In genomic region chr13:37481514-37481913, GRCm38 (mm10) we compare ENCODE assay signal across 13 mouse cellular contexts.
DNase-seq lines count a peak whose midpoint lies in the region; ATAC-seq and TF ChIP-seq lines count a peak whose summit lies in the region.
"Had no signal": no experiment of that assay in that cellular context is flagged by ENCODE, and none has a peak within 500 bp of the region (broad histone marks: within the 10 kb centered on the region; RNA-seq: fewer than 3 reads in every experiment).

No protein-coding gene starts in this region.

- H3K9ac ChIP-seq in kidney, embryonic 14.5 days (ENCODE audit: low read depth, low read length): no peak overlapping the region
- H3K9ac ChIP-seq in stomach, embryonic 15.5 days: no peak overlapping the region
- no peak overlapping the region for H3K9ac ChIP-seq in hindbrain, embryonic 11.5 days (ENCODE audit: low read depth, low read length)
- H3K9ac ChIP-seq: limb, embryonic 13.5 days had no signal

- no peak for TF ChIP-seq CTCF in gastrocnemius, adult 2 months (IDR thresholded peaks at IDR 0.05)

- no peaks in the 10 kb centered on the region for H3K36me3 ChIP-seq in kidney, embryonic 14.5 days (ENCODE audit: control insufficient read depth, insufficient read depth, low read length)
- peaks cover 8% of the 10 kb centered on the region for H3K36me3 ChIP-seq in megakaryocyte, embryonic 14.5 days (replicated peaks; ENCODE audit: low read length)
- no peaks in the 10 kb centered on the region for H3K36me3 ChIP-seq in stomach, embryonic 15.5 days
- H3K36me3 ChIP-seq in hindbrain, embryonic 11.5 days (ENCODE audit: control insufficient read depth, insufficient read depth, low read length): no peaks in the 10 kb centered on the region
- H3K36me3 ChIP-seq: limb, embryonic 13.5 days; midbrain, embryonic 10.5 days had no signal

- 58% methylated on average over 5 of the region's 5 CpGs for WGBS in kidney, embryonic 14.5 days
- WGBS in stomach, embryonic 15.5 days: 64% methylated on average over 4 of the region's 5 CpGs
- WGBS in hindbrain, embryonic 11.5 days: 44% methylated on average over 5 of the region's 5 CpGs

- no peak overlapping the region for H3K4me2 ChIP-seq in kidney, embryonic 14.5 days (replicated peaks; ENCODE audit: low read depth, low read length)
- no peak overlapping the region for H3K4me2 ChIP-seq in stomach, embryonic 15.5 days
- H3K4me2 ChIP-seq in hindbrain, embryonic 11.5 days (replicated peaks; ENCODE audit: low read depth, low read length): no peak overlapping the region
- H3K4me2 ChIP-seq: limb, embryonic 13.5 days had no signal

- no peaks in the 10 kb centered on the region for H3K27me3 ChIP-seq in kidney, embryonic 14.5 days (ENCODE audit: control insufficient read depth, insufficient read depth, low read length)
- H3K27me3 ChIP-seq in megakaryocyte, embryonic 14.5 days (replicated peaks): no peaks in the 10 kb centered on the region
- H3K27me3 ChIP-seq in stomach, embryonic 15.5 days (replicated peaks): no peaks in the 10 kb centered on the region
- no peaks in the 10 kb centered on the region for H3K27me3 ChIP-seq in hindbrain, embryonic 11.5 days (ENCODE audit: control insufficient read depth, insufficient read depth, low read length)
- H3K27me3 ChIP-seq: limb, embryonic 13.5 days had no signal

- peaks cover 20% of the 10 kb centered on the region for H3K4me1 ChIP-seq in kidney, embryonic 14.5 days (ENCODE audit: control insufficient read depth, insufficient read depth, low read length)
- H3K4me1 ChIP-seq in megakaryocyte, embryonic 14.5 days: peaks cover 83% of the 10 kb centered on the region
- H3K4me1 ChIP-seq in stomach, embryonic 15.5 days: peaks cover 33% of the 10 kb centered on the region
- H3K4me1 ChIP-seq in hindbrain, embryonic 11.5 days (replicated peaks; ENCODE audit: control insufficient read depth, insufficient read depth, low read length): peaks cover 2% of the 10 kb centered on the region; the same call in 1 of the 2 replicates

- no peaks in the 10 kb centered on the region for H3K9me3 ChIP-seq in kidney, embryonic 14.5 days (ENCODE audit: control insufficient read depth, low read length)
- no peaks in the 10 kb centered on the region for H3K9me3 ChIP-seq in megakaryocyte, embryonic 14.5 days
- H3K9me3 ChIP-seq in stomach, embryonic 15.5 days: no peaks in the 10 kb centered on the region
- no peaks in the 10 kb centered on the region for H3K9me3 ChIP-seq in hindbrain, embryonic 11.5 days (ENCODE audit: control insufficient read depth, low read length)
- H3K9me3 ChIP-seq: limb, embryonic 13.5 days; midbrain, embryonic 10.5 days had no signal

- no peak for DNase-seq in gastrocnemius, adult 2 months
- DNase-seq in gastrocnemius, adult 8-10 months (ENCODE audit: low spot score in 2 of 2): no peak
- DNase-seq in kidney, postnatal 4 days: no peak
- no peak for DNase-seq in hindbrain, embryonic 11.5 days (ENCODE audit: low spot score)
- DNase-seq: cerebellum, adult 9-11 months; gastrocnemius, postnatal 36 days had no signal

- peak overlapping the region; percentile 93 for H3K27ac ChIP-seq in gastrocnemius, adult 2 months
- H3K27ac ChIP-seq in kidney, embryonic 14.5 days (ENCODE audit: low read depth, low read length): peak overlapping the region; percentile 80; the same call in 1 of the 2 replicates
- H3K27ac ChIP-seq in stomach, embryonic 15.5 days: peak overlapping the region; percentile 84; the same call in 1 of the 2 replicates
- H3K27ac ChIP-seq in hindbrain, embryonic 11.5 days (ENCODE audit: low read depth, low read length): no peak overlapping the region

- no peak overlapping the region; the same call in 1 of the 2 replicates for H3K4me3 ChIP-seq in gastrocnemius, adult 2 months
- no peak overlapping the region for H3K4me3 ChIP-seq in kidney, embryonic 14.5 days (ENCODE audit: low read length)
- H3K4me3 ChIP-seq in megakaryocyte, embryonic 14.5 days (replicated peaks): peak overlapping the region; percentile 88
- no peak overlapping the region for H3K4me3 ChIP-seq in stomach, embryonic 15.5 days (replicated peaks)
- H3K4me3 ChIP-seq in hindbrain, embryonic 11.5 days (ENCODE audit: low read depth, low read length): no peak overlapping the region
- H3K4me3 ChIP-seq: limb, embryonic 13.5 days; midbrain, embryonic 10.5 days had no signal

- intact Hi-C loops in gastrocnemius, adult 2 months (cut with DNase I): no loop called here

- no peak for ATAC-seq in kidney, embryonic 14.5 days (ENCODE audit: low FRiP score, low TSS enrichment)
- ATAC-seq in megakaryocyte, adult 5-6 weeks (ENCODE audit: poor library complexity, severe bottlenecking): no peak
- ATAC-seq in stomach, embryonic 15.5 days (ENCODE audit: insufficient read depth, low FRiP score, low read depth): no peak
- no peak for ATAC-seq in hindbrain, embryonic 11.5 days (ENCODE audit: low FRiP score)
- ATAC-seq: forebrain, embryonic 16.5 days had no signal
